Mouse (Mus musculus) forebrain, embryonic 11.5 days (tissue): ENCODE results near the gene Cntnap2. TPM values are rescaled to one million over a fixed set of nuclear protein-coding genes. Genes with fewer than 3 reads are reported as not detected.

Experiments
- ATAC-seq: fragments of 200-750 bp; cut with Nextera tagmentation; replicated peaks from 2 replicates; pipeline ENCODE4 v1.8.0; 2017; ENCODE audit warnings: moderate TSS enrichment; ENCODE audit not compliant: low FRiP score
- DNase-seq: peaks from one replicate; pipeline ENCODE4 v3.0.0-alpha.2; 2017; ENCODE audit warnings: low spot score
- H3K27ac ChIP-seq: fragments of 300-500 bp; sonication (generic); 2 replicates; pipeline ENCODE4 v1.5.1; 2014; ENCODE audit warnings: low read depth, low read length
- H3K27me3 ChIP-seq: fragments of 300-500 bp; sonication (generic); 2 replicates; pipeline ENCODE4 v1.6.1; 2014; ENCODE audit warnings: mild to moderate bottlenecking, low read length, mixed read lengths; ENCODE audit not compliant: control insufficient read depth, insufficient read depth
- H3K36me3 ChIP-seq: fragments of 300-500 bp; sonication (generic); 2 replicates; pipeline ENCODE4 v1.6.1; 2014; ENCODE audit warnings: mild to moderate bottlenecking, low read length, moderate library complexity, mixed read lengths; ENCODE audit not compliant: control insufficient read depth, insufficient read depth
- H3K4me1 ChIP-seq: fragments of 300-500 bp; sonication (generic); replicated peaks from 2 replicates; pipeline ENCODE4 v1.6.1; 2014; ENCODE audit warnings: low read length, mixed read lengths; ENCODE audit not compliant: control insufficient read depth, insufficient read depth
- H3K4me2 ChIP-seq: fragments of 300-500 bp; sonication (generic); 2 replicates; pipeline ENCODE4 v1.6.1; 2014; ENCODE audit warnings: low read depth, mild to moderate bottlenecking, low read length, moderate library complexity, mixed read lengths; ENCODE audit not compliant: severe bottlenecking
- H3K4me3 ChIP-seq: fragments of 300-500 bp; sonication (generic); 2 replicates; pipeline ENCODE4 v1.5.1; 2014; ENCODE audit warnings: low read depth, low read length
- H3K9ac ChIP-seq: fragments of 300-500 bp; sonication (generic); 2 replicates; pipeline ENCODE4 v1.6.1; 2014; ENCODE audit warnings: low read length
- H3K9me3 ChIP-seq: fragments of 300-500 bp; sonication (generic); 2 replicates; pipeline ENCODE4 v1.6.1; 2016; ENCODE audit warnings: low read length, mixed read lengths; ENCODE audit not compliant: control insufficient read depth
- WGBS: fragments of 180-500 bp; shearing (Covaris S2); extraction: QIAGEN DNeasy Blood & Tissue Kit; methylation state at CpG from one replicate; pipeline ENCODE4 v1.1.7; 2014; 5-methylcytosine and 5-hydroxymethylcytosine counted together
- polyA plus RNA-seq: library from polyadenylated mRNA; unstranded; fragments of >200 nt; fragmentation: Nextera tagmentation; extraction: Ambion mirVana; gene quantifications from 2 replicates; pipeline ENCODE4 v1.2.1, GENCODE M21; 2014

Cntnap2 gene
- 69.6 and 72.1 TPM in 2 replicates for polyA plus RNA-seq

GRCm38 (mm10) chr6:45059091-45059490 lies at the start of gene Cntnap2:
TSS of gene Cntnap2 (plus strand) at chr6:45059357.
- Histone ChIP-seq H3K4me1 (no peaks in the 10 kb centered on the region), H3K9me3 (no peaks in the 10 kb centered on the region), H3K36me3 (no peaks in the 10 kb centered on the region), H3K27me3 (no peaks in the 10 kb centered on the region; the same call in 1 of the 2 replicates), H3K4me3 (peak within 1 kb of the TSS; percentile 34), H3K9ac (peak within 1 kb of the TSS; percentile 35), H3K27ac (no peak within 1 kb of the TSS), H3K4me2 (peak within 1 kb of the TSS; percentile 61)
- ATAC-seq, result peak; percentile 82
- 11% methylated on average over 8 of the region's 8 CpGs for WGBS
- DNase-seq, result peak; percentile 89

GRCm38 (mm10) chr6:45026011-45026682 lies 33.0 kb upstream of the Cntnap2 start:
- Histone ChIP-seq H3K36me3 (no peaks in the 10 kb centered on the region), H3K4me3 (no peak overlapping the region), H3K4me2 (no peak overlapping the region), H3K27ac (no peak overlapping the region), H3K9me3 (no peaks in the 10 kb centered on the region), H3K9ac (no peak overlapping the region), H3K27me3 (no peaks in the 10 kb centered on the region), H3K4me1 (no peaks in the 10 kb centered on the region)
- ATAC-seq, result peak; percentile 88
- 31% methylated on average over 9 of the region's 9 CpGs for WGBS
- peak; percentile 54 for DNase-seq

- Histone ChIP-seq H3K4me3 (no peak overlapping the region), H3K27me3 (no peaks in the 10 kb centered on the region), H3K4me2 (no peak overlapping the region), H3K9ac (no peak overlapping the region), H3K9me3 (no peaks in the 10 kb centered on the region), H3K4me1 (no peaks in the 10 kb centered on the region), H3K36me3 (no peaks in the 10 kb centered on the region), H3K27ac (no peak overlapping the region)
- DNase-seq (no peak), ATAC-seq (no peak)
- 84% methylated on average over 1 of the region's 1 CpGs for WGBS
Observed at GRCm38 (mm10) chr6:45039454-45039853, 19.7 kb upstream of the Cntnap2 start.

GRCm38 (mm10) chr6:45059556-45060471 lies 657 bp downstream of the Cntnap2 start:
- peak overlapping the region; percentile 34 for H3K4me3 ChIP-seq
- H3K36me3 ChIP-seq, result no peaks in the 10 kb centered on the region
- 2% methylated on average over 34 of the region's 37 CpGs for WGBS
- H3K4me2 ChIP-seq, result peak overlapping the region; percentile 61
- DNase-seq (peak; percentile 65), ATAC-seq (peak; percentile 86)
- H3K4me1 ChIP-seq, result no peaks in the 10 kb centered on the region
- no peaks in the 10 kb centered on the region; the same call in 1 of the 2 replicates for H3K27me3 ChIP-seq
- H3K27ac ChIP-seq, result no peak overlapping the region
- peak overlapping the region; percentile 35 for H3K9ac ChIP-seq
- H3K9me3 ChIP-seq, result no peaks in the 10 kb centered on the region

- no peak for ATAC-seq
- no peak overlapping the region for H3K27ac ChIP-seq
- H3K9me3 ChIP-seq, result no peaks in the 10 kb centered on the region
- no peak overlapping the region for H3K9ac ChIP-seq
- no peaks in the 10 kb centered on the region for H3K4me1 ChIP-seq
- H3K27me3 ChIP-seq, result no peaks in the 10 kb centered on the region; the same call in 1 of the 2 replicates
- WGBS, result 79% methylated on average over 5 of the region's 5 CpGs
- DNase-seq, result no peak
- H3K36me3 ChIP-seq, result no peaks in the 10 kb centered on the region
- no peak overlapping the region for H3K4me3 ChIP-seq
- H3K4me2 ChIP-seq, result no peak overlapping the region
Observed at GRCm38 (mm10) chr6:45062214-45062997, 3.2 kb downstream of the Cntnap2 start.

GRCm38 (mm10) chr6:45088304-45088703 lies 29.1 kb downstream of the Cntnap2 start:
- Histone ChIP-seq H3K9ac (no peak overlapping the region), H3K4me1 (no peaks in the 10 kb centered on the region), H3K36me3 (no peaks in the 10 kb centered on the region), H3K27me3 (no peaks in the 10 kb centered on the region), H3K4me2 (no peak overlapping the region), H3K27ac (no peak overlapping the region), H3K9me3 (no peaks in the 10 kb centered on the region), H3K4me3 (no peak overlapping the region)
- 91% methylated on average over 1 of the region's 1 CpGs for WGBS
- no peak for DNase-seq
- no peak for ATAC-seq

GRCm38 (mm10) chr6:45113613-45114012 lies 54.5 kb downstream of the Cntnap2 start:
- no peak for DNase-seq
- Histone ChIP-seq H3K4me2 (no peak overlapping the region), H3K27me3 (no peaks in the 10 kb centered on the region), H3K4me1 (no peaks in the 10 kb centered on the region), H3K9me3 (no peaks in the 10 kb centered on the region), H3K27ac (no peak overlapping the region), H3K4me3 (no peak overlapping the region), H3K9ac (no peak overlapping the region), H3K36me3 (no peaks in the 10 kb centered on the region)
- ATAC-seq, result no peak

GRCm38 (mm10) chr6:45144882-45145281 lies 85.7 kb downstream of the Cntnap2 start:
- Histone ChIP-seq H3K27ac (no peak overlapping the region), H3K36me3 (no peaks in the 10 kb centered on the region), H3K4me3 (no peak overlapping the region), H3K9ac (no peak overlapping the region), H3K27me3 (no peaks in the 10 kb centered on the region), H3K9me3 (no peaks in the 10 kb centered on the region), H3K4me1 (no peaks in the 10 kb centered on the region), H3K4me2 (no peak overlapping the region)
- 78% methylated on average over 2 of the region's 2 CpGs for WGBS
- DNase-seq (no peak), ATAC-seq (no peak)
